Mouse (Mus musculus): ENCODE measurements around the gene Pcyt1a. TPM values are rescaled to one million over a fixed set of nuclear protein-coding genes. Genes with fewer than 3 reads are reported as not detected.
A peak's percentile ranks its signal among the peaks of the same experiment; 100 is the strongest.
"Not testable (repeated sequence)": the region's sequence is repeated elsewhere in the genome, so short reads cannot be mapped to it uniquely, and the experiment has no call there.

Pcyt1a gene
- total RNA-seq, 2 experiments from 2014 or later: 44.1 to 44.6 TPM

- intact Hi-C loops (cut with DNase I): no loop called here
- no peak for DNase-seq (ENCODE audit: low spot score in 2 of 2)
Measured at GRCm38 (mm10) chr16:32468488-32468887, 37.8 kb downstream of the Pcyt1a start.

- DNase-seq (ENCODE audit: low spot score in 2 of 2): no peak
- intact Hi-C loops (cut with DNase I): no loop called here
Measured at GRCm38 (mm10) chr16:32469404-32470105, 38.8 kb downstream of the Pcyt1a start.

- DNase-seq (ENCODE audit: low spot score in 2 of 2): no peak
- intact Hi-C loops (cut with DNase I): no loop called here
Measured at GRCm38 (mm10) chr16:32472276-32473015, 41.7 kb downstream of the Pcyt1a start.

GRCm38 (mm10) chr16:32477315-32477714 lies 46.6 kb downstream of the Pcyt1a start:
- DNase-seq (ENCODE audit: low spot score in 2 of 2): no peak
- intact Hi-C loops (cut with DNase I): no loop called here

GRCm38 (mm10) chr16:32479415-32479814 lies 48.7 kb downstream of the Pcyt1a start:
- DNase-seq (ENCODE audit: low spot score in 2 of 2): no peak
- intact Hi-C loops (cut with DNase I): no loop called here

GRCm38 (mm10) chr16:32484431-32484871 lies 53.7 kb downstream of the Pcyt1a start:
- intact Hi-C loops (cut with DNase I): no loop called here
- no peak for DNase-seq (ENCODE audit: low spot score in 2 of 2)

GRCm38 (mm10) chr16:32485209-32485608 lies 54.5 kb downstream of the Pcyt1a start:
- intact Hi-C loops (cut with DNase I): no loop called here
- no peak for DNase-seq (ENCODE audit: low spot score in 2 of 2)

- intact Hi-C loops (cut with DNase I): no loop called here
- no peak for DNase-seq (ENCODE audit: low spot score in 2 of 2)
Measured at GRCm38 (mm10) chr16:32486046-32486445, 55.3 kb downstream of the Pcyt1a start.

GRCm38 (mm10) chr16:32487234-32488111 lies 56.8 kb downstream of the Pcyt1a start, which contains the start of gene Slc51a:
Slc51a (minus strand) TSS chr16:32487879.
- intact Hi-C loops (cut with DNase I): no loop called here

GRCm38 (mm10) chr16:32488939-32489338 lies 58.2 kb downstream of the Pcyt1a start:
- DNase-seq (ENCODE audit: low spot score in 2 of 2): no peak
- intact Hi-C loops (cut with DNase I): no loop called here

More at GRCm38 (mm10) chr16:32487234-32488111, 56.8 kb downstream of the Pcyt1a start, which contains the start of gene Slc51a:
- DNase-seq (ENCODE audit: low spot score in 2 of 2): no peak

GRCm38 (mm10) chr16:32494371-32494770 lies 63.6 kb downstream of the Pcyt1a start:
- DNase-seq (ENCODE audit: low spot score in 2 of 2): not testable (repeated sequence)
- intact Hi-C loops (cut with DNase I): loop anchor here (10.0 kb wide), 1 partner anchor 380 kb away; no protein-coding TSS in a partner anchor

GRCm38 (mm10) chr16:32495965-32496364 lies 65.2 kb downstream of the Pcyt1a start, which contains the start of gene Zdhhc19:
Zdhhc19 (plus strand) TSS chr16:32496265.
- intact Hi-C loops (cut with DNase I): loop anchor here (10.0 kb wide), 1 partner anchor 381 kb away; no protein-coding TSS in a partner anchor
- no peak for DNase-seq (ENCODE audit: low spot score in 2 of 2)

- intact Hi-C loops (cut with DNase I): loop anchor here (10.0 kb wide), 1 partner anchor 384 kb away; no protein-coding TSS in a partner anchor
- no peak for DNase-seq (ENCODE audit: low spot score in 2 of 2)
Measured at GRCm38 (mm10) chr16:32498996-32499395, 68.3 kb downstream of the Pcyt1a start.

- intact Hi-C loops (cut with DNase I): loop anchor here (10.0 kb wide), 1 partner anchor 385 kb away; no protein-coding TSS in a partner anchor
Measured at GRCm38 (mm10) chr16:32499430-32500037, 68.8 kb downstream of the Pcyt1a start.

GRCm38 (mm10) chr16:32501459-32501858 lies 70.7 kb downstream of the Pcyt1a start:
- intact Hi-C loops (cut with DNase I): no loop called here
- DNase-seq (ENCODE audit: low spot score in 2 of 2): no peak

More at GRCm38 (mm10) chr16:32499430-32500037, 68.8 kb downstream of the Pcyt1a start:
- peak; percentile 82 for DNase-seq (ENCODE audit: low spot score in 2 of 2)

- DNase-seq (ENCODE audit: low spot score in 2 of 2): no peak
- intact Hi-C loops (cut with DNase I): no loop called here
Measured at GRCm38 (mm10) chr16:32502621-32503335, 72.1 kb downstream of the Pcyt1a start.

- no peak for DNase-seq (ENCODE audit: low spot score in 2 of 2)
- intact Hi-C loops (cut with DNase I): no loop called here
Measured at GRCm38 (mm10) chr16:32503633-32504032, 72.9 kb downstream of the Pcyt1a start.

- DNase-seq (ENCODE audit: low spot score in 2 of 2): no peak
- intact Hi-C loops (cut with DNase I): no loop called here
Measured at GRCm38 (mm10) chr16:32506298-32506697, 75.6 kb downstream of the Pcyt1a start.

Data from left cerebral cortex, postnatal 36 days (tissue).